Mouse (Mus musculus): ENCODE data around the gene Gm13078. TPM values are rescaled to one million over a fixed set of nuclear protein-coding genes. Genes with fewer than 3 reads are reported as not detected.

Gene Gm13078
- total RNA-seq (2015; ENCODE audit: low replicate concordance): not detected in 2 replicates
- total RNA-seq (2017; ENCODE audit: low replicate concordance): not detected in 2 replicates

GRCm38 (mm10) chr4:143719155-143719554 lies at the start of gene Gm13078:
TSS of gene Gm13078 (plus strand) at chr4:143719455.
- no peak for ATAC-seq (replicated peaks; ENCODE audit: low FRiP score, poor library complexity, severe bottlenecking)

- ATAC-seq (replicated peaks; ENCODE audit: low FRiP score, poor library complexity, severe bottlenecking): no peak
These were observed 16.6 kb upstream of the Gm13078 start, which contains the start of gene Gm13089 for GRCm38 (mm10) chr4:143702611-143703010. TSS of gene Gm13089 (minus strand) at chr4:143702711.

Other genes with a start within 250 kb of the Gm13078 start
- not detected in 2 replicates for gene Gm13043, start 208.1 kb upstream of the Gm13078 start, total RNA-seq (2015; ENCODE audit: low replicate concordance)
- gene Gm13043, start 208.1 kb upstream of the Gm13078 start, total RNA-seq (2017; ENCODE audit: low replicate concordance): not detected in 2 replicates
- gene Gm13040, start 183.5 kb upstream of the Gm13078 start, total RNA-seq (2015; ENCODE audit: low replicate concordance): not detected in 2 replicates
- not detected in 2 replicates for gene Gm13040, start 183.5 kb upstream of the Gm13078 start, total RNA-seq (2017; ENCODE audit: low replicate concordance)
- not detected in 2 replicates for gene BC080695, start 167.8 kb upstream of the Gm13078 start, total RNA-seq (2015; ENCODE audit: low replicate concordance)
- not detected in 2 replicates for gene BC080695, start 167.8 kb upstream of the Gm13078 start, total RNA-seq (2017; ENCODE audit: low replicate concordance)
- gene Gm13057, start 167.7 kb upstream of the Gm13078 start, total RNA-seq (2015; ENCODE audit: low replicate concordance): not detected in 2 replicates
- gene Gm13057, start 167.7 kb upstream of the Gm13078 start, total RNA-seq (2017; ENCODE audit: low replicate concordance): not detected in 2 replicates
- not detected in 2 replicates for gene Gm13083, start 104.5 kb upstream of the Gm13078 start, total RNA-seq (2015; ENCODE audit: low replicate concordance)
- not detected in 2 replicates for gene Gm13083, start 104.5 kb upstream of the Gm13078 start, total RNA-seq (2017; ENCODE audit: low replicate concordance)
- not detected in 2 replicates for gene Gm13088, start 62.2 kb upstream of the Gm13078 start, total RNA-seq (2015; ENCODE audit: low replicate concordance)
- gene Gm13088, start 62.2 kb upstream of the Gm13078 start, total RNA-seq (2017; ENCODE audit: low replicate concordance): not detected in 2 replicates
- not detected in 2 replicates for gene Gm13089, start 16.7 kb upstream of the Gm13078 start, total RNA-seq (2015; ENCODE audit: low replicate concordance)
- not detected in 2 replicates for gene Gm13089, start 16.7 kb upstream of the Gm13078 start, total RNA-seq (2017; ENCODE audit: low replicate concordance)
- not detected in 2 replicates for gene Gm13023, start 69.9 kb downstream of the Gm13078 start, total RNA-seq (2015; ENCODE audit: low replicate concordance)
- gene Gm13023, start 69.9 kb downstream of the Gm13078 start, total RNA-seq (2017; ENCODE audit: low replicate concordance): not detected in 2 replicates
- gene Gm13084, start 96.6 kb downstream of the Gm13078 start, total RNA-seq (2015; ENCODE audit: low replicate concordance): not detected in 2 replicates
- not detected in 2 replicates for gene Gm13084, start 96.6 kb downstream of the Gm13078 start, total RNA-seq (2017; ENCODE audit: low replicate concordance)
- not detected in 2 replicates for gene Gm13103, start 127.0 kb downstream of the Gm13078 start, total RNA-seq (2015; ENCODE audit: low replicate concordance)
- not detected in 2 replicates for gene Gm13103, start 127.0 kb downstream of the Gm13078 start, total RNA-seq (2017; ENCODE audit: low replicate concordance)
- not detected in 2 replicates for gene Pramef6, start 180.9 kb downstream of the Gm13078 start, total RNA-seq (2015; ENCODE audit: low replicate concordance)
- gene Pramef6, start 180.9 kb downstream of the Gm13078 start, total RNA-seq (2017; ENCODE audit: low replicate concordance): not detected in 2 replicates
- gene Pramef25, start 231.6 kb downstream of the Gm13078 start, total RNA-seq (2015; ENCODE audit: low replicate concordance): not detected in 2 replicates
- gene Pramef25, start 231.6 kb downstream of the Gm13078 start, total RNA-seq (2017; ENCODE audit: low replicate concordance): not detected in 2 replicates
- not detected in 2 replicates for gene Gm13101, start 247.5 kb downstream of the Gm13078 start, total RNA-seq (2015; ENCODE audit: low replicate concordance)
- not detected in 2 replicates for gene Gm13101, start 247.5 kb downstream of the Gm13078 start, total RNA-seq (2017; ENCODE audit: low replicate concordance)